Mouse (Mus musculus): ENCODE results near the gene Olfr1209. TPM values are rescaled to one million over a fixed set of nuclear protein-coding genes. Genes with fewer than 3 reads are reported as not detected.

Gene Olfr1209
- not detected in 2 replicates for polyA plus RNA-seq (2014; fragmentation: Nextera tagmentation; extraction: Ambion mirVana)

DNA sequence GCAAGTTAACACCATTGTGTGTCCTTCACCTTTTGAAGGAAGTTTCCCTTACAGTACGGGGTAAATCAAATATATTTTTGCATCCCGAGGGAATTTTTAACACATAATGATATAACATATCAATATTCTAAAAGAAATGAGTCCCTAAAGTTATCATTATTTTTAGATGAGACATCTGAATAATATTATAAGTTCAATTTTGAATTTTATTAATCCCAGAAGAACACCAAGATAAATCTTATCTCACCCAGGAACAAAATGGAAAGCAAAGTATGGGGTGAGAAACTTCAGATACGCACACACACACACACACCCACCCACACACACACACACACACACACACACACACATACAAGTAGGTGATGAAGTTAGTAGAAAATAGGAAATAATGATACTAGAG lies at the start of gene Olfr1209:
TSS of gene Olfr1209 (minus strand) at position 101 of the 400 bp plus-strand sequence.
- DNase-seq (ENCODE audit: low spot score), result no peak
- Histone ChIP-seq H3K4me2 (replicated peaks; ENCODE audit: low read depth, low read length) (no peak within 1 kb of the TSS), H3K9ac (ENCODE audit: low read depth, low read length) (no peak within 1 kb of the TSS), H3K4me3 (ENCODE audit: low read depth, low read length) (no peak within 1 kb of the TSS), H3K36me3 (ENCODE audit: control insufficient read depth, insufficient read depth, low read length) (no peaks in the 10 kb centered on the region), H3K27ac (ENCODE audit: low read depth, low read length) (no peak within 1 kb of the TSS), H3K9me3 (ENCODE audit: control insufficient read depth, low read length) (no peaks in the 10 kb centered on the region), H3K4me1 (replicated peaks; ENCODE audit: control insufficient read depth, insufficient read depth, low read length) (no peaks in the 10 kb centered on the region), H3K27me3 (ENCODE audit: control insufficient read depth, insufficient read depth, low read length) (no peaks in the 10 kb centered on the region)
- no peak for ATAC-seq (ENCODE audit: low FRiP score)
- WGBS, result 89% methylated on average over 3 of the region's 3 CpGs

DNA sequence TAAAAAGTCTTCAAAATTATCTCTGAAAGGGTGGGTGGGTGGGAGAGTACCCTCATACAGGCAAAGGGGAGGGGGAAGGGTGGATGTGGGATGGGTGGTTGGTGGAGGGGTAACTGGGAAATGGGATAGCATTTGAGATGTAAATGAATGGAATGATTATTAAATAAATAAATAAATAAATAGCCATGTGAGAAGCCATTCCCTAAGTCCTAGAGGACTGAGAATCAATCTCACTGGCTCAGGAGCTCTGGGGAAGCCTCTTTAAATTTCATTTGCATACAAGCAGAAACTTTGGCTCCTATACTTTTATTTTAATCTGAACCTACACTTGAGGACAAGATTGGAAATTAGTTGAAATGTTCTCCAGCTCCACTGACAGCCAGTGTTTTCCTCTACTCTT lies 38.7 kb upstream of the Olfr1209 start, which contains the start of gene Olfr1212:
TSS of gene Olfr1212 (plus strand) at position 301 of the 400 bp plus-strand sequence.
- no peak for DNase-seq (ENCODE audit: low spot score)
- H3K4me3 ChIP-seq (ENCODE audit: low read depth, low read length), result no peak within 1 kb of the TSS
- H3K36me3 ChIP-seq (ENCODE audit: control insufficient read depth, insufficient read depth, low read length), result no peaks in the 10 kb centered on the region
- H3K9me3 ChIP-seq (ENCODE audit: control insufficient read depth, low read length), result no peaks in the 10 kb centered on the region
- no peaks in the 10 kb centered on the region for H3K4me1 ChIP-seq (replicated peaks; ENCODE audit: control insufficient read depth, insufficient read depth, low read length)
- no peak within 1 kb of the TSS for H3K4me2 ChIP-seq (replicated peaks; ENCODE audit: low read depth, low read length)
- ATAC-seq (ENCODE audit: low FRiP score), result no peak
- H3K9ac ChIP-seq (ENCODE audit: low read depth, low read length), result no peak within 1 kb of the TSS
- no peak within 1 kb of the TSS for H3K27ac ChIP-seq (ENCODE audit: low read depth, low read length)
- H3K27me3 ChIP-seq (ENCODE audit: control insufficient read depth, insufficient read depth, low read length), result no peaks in the 10 kb centered on the region

- Histone ChIP-seq H3K9me3 (ENCODE audit: control insufficient read depth, low read length) (no peaks in the 10 kb centered on the region), H3K27me3 (ENCODE audit: control insufficient read depth, insufficient read depth, low read length) (no peaks in the 10 kb centered on the region), H3K4me1 (replicated peaks; ENCODE audit: control insufficient read depth, insufficient read depth, low read length) (no peaks in the 10 kb centered on the region), H3K4me3 (ENCODE audit: low read depth, low read length) (no peak within 1 kb of the TSS), H3K4me2 (replicated peaks; ENCODE audit: low read depth, low read length) (no peak within 1 kb of the TSS), H3K36me3 (ENCODE audit: control insufficient read depth, insufficient read depth, low read length) (no peaks in the 10 kb centered on the region), H3K9ac (ENCODE audit: low read depth, low read length) (no peak within 1 kb of the TSS), H3K27ac (ENCODE audit: low read depth, low read length) (no peak within 1 kb of the TSS)
- DNase-seq (ENCODE audit: low spot score) (no peak), ATAC-seq (ENCODE audit: low FRiP score) (no peak)
- 97% methylated on average over 1 of the region's 1 CpGs for WGBS
Observed at GRCm38 (mm10) chr2:88938011-88938410, 23.1 kb upstream of the Olfr1209 start, which contains the start of gene Olfr1211. Olfr1211 (minus strand) TSS chr2:88938111.

GRCm38 (mm10) chr2:88902211-88902610 lies 12.7 kb downstream of the Olfr1209 start, which contains the start of gene Olfr1208:
Olfr1208 (minus strand) TSS chr2:88902311.
- H3K9me3 ChIP-seq (ENCODE audit: control insufficient read depth, low read length), result no peaks in the 10 kb centered on the region
- no peak within 1 kb of the TSS for H3K9ac ChIP-seq (ENCODE audit: low read depth, low read length)
- no peak within 1 kb of the TSS for H3K4me3 ChIP-seq (ENCODE audit: low read depth, low read length)
- no peaks in the 10 kb centered on the region for H3K36me3 ChIP-seq (ENCODE audit: control insufficient read depth, insufficient read depth, low read length)
- no peak for DNase-seq (ENCODE audit: low spot score)
- no peak within 1 kb of the TSS for H3K4me2 ChIP-seq (replicated peaks; ENCODE audit: low read depth, low read length)
- H3K27me3 ChIP-seq (ENCODE audit: control insufficient read depth, insufficient read depth, low read length), result no peaks in the 10 kb centered on the region
- H3K27ac ChIP-seq (ENCODE audit: low read depth, low read length), result no peak within 1 kb of the TSS
- no peak for ATAC-seq (ENCODE audit: low FRiP score)
- H3K4me1 ChIP-seq (replicated peaks; ENCODE audit: control insufficient read depth, insufficient read depth, low read length), result no peaks in the 10 kb centered on the region

GRCm38 (mm10) chr2:88862931-88863330 lies 52.0 kb downstream of the Olfr1209 start, which contains the start of gene Olfr1206:
Olfr1206 (plus strand) TSS chr2:88863231.
- Histone ChIP-seq H3K36me3 (ENCODE audit: control insufficient read depth, insufficient read depth, low read length) (no peaks in the 10 kb centered on the region), H3K27ac (ENCODE audit: low read depth, low read length) (no peak within 1 kb of the TSS), H3K4me1 (replicated peaks; ENCODE audit: control insufficient read depth, insufficient read depth, low read length) (no peaks in the 10 kb centered on the region), H3K27me3 (ENCODE audit: control insufficient read depth, insufficient read depth, low read length) (no peaks in the 10 kb centered on the region), H3K4me2 (replicated peaks; ENCODE audit: low read depth, low read length) (no peak within 1 kb of the TSS), H3K9ac (ENCODE audit: low read depth, low read length) (no peak within 1 kb of the TSS), H3K9me3 (ENCODE audit: control insufficient read depth, low read length) (no peaks in the 10 kb centered on the region), H3K4me3 (ENCODE audit: low read depth, low read length) (no peak within 1 kb of the TSS)
- no peak for DNase-seq (ENCODE audit: low spot score)
- ATAC-seq (ENCODE audit: low FRiP score), result no peak
- WGBS, result 88% methylated on average over 2 of the region's 2 CpGs

Other genes starting within 250 kb of the Olfr1209 start
- gene Olfr1193, start 239.5 kb downstream of the Olfr1209 start, polyA plus RNA-seq (2014; fragmentation: Nextera tagmentation; extraction: Ambion mirVana), result not detected in 2 replicates
- not detected in 2 replicates for gene Olfr1195, start 226.0 kb downstream of the Olfr1209 start, polyA plus RNA-seq (2014; fragmentation: Nextera tagmentation; extraction: Ambion mirVana)
- not detected in 2 replicates for gene Olfr1196, start 210.6 kb downstream of the Olfr1209 start, polyA plus RNA-seq (2014; fragmentation: Nextera tagmentation; extraction: Ambion mirVana)
- gene Olfr1197, start 182.8 kb downstream of the Olfr1209 start, polyA plus RNA-seq (2014; fragmentation: Nextera tagmentation; extraction: Ambion mirVana), result not detected in 2 replicates
- not detected in 2 replicates for gene Olfr1198, start 163.8 kb downstream of the Olfr1209 start, polyA plus RNA-seq (2014; fragmentation: Nextera tagmentation; extraction: Ambion mirVana)
- gene Olfr1199, start 154.7 kb downstream of the Olfr1209 start, polyA plus RNA-seq (2014; fragmentation: Nextera tagmentation; extraction: Ambion mirVana), result not detected in 2 replicates
- not detected in 2 replicates for gene Olfr1200, start 144.7 kb downstream of the Olfr1209 start, polyA plus RNA-seq (2014; fragmentation: Nextera tagmentation; extraction: Ambion mirVana)
- not detected in 2 replicates for gene Olfr1201, start 122.1 kb downstream of the Olfr1209 start, polyA plus RNA-seq (2014; fragmentation: Nextera tagmentation; extraction: Ambion mirVana)
- not detected in 2 replicates for gene Olfr1202, start 100.7 kb downstream of the Olfr1209 start, polyA plus RNA-seq (2014; fragmentation: Nextera tagmentation; extraction: Ambion mirVana)
- not detected in 2 replicates for gene Olfr1205, start 85.4 kb downstream of the Olfr1209 start, polyA plus RNA-seq (2014; fragmentation: Nextera tagmentation; extraction: Ambion mirVana)
- gene Olfr1204, start 65.9 kb downstream of the Olfr1209 start, polyA plus RNA-seq (2014; fragmentation: Nextera tagmentation; extraction: Ambion mirVana), result not detected in 2 replicates
- gene Olfr1206, start 51.9 kb downstream of the Olfr1209 start, polyA plus RNA-seq (2014; fragmentation: Nextera tagmentation; extraction: Ambion mirVana), result not detected in 2 replicates
- not detected in 2 replicates for gene Olfr1208, start 12.8 kb downstream of the Olfr1209 start, polyA plus RNA-seq (2014; fragmentation: Nextera tagmentation; extraction: Ambion mirVana)
- gene Olfr1211, start 23.0 kb upstream of the Olfr1209 start, polyA plus RNA-seq (2014; fragmentation: Nextera tagmentation; extraction: Ambion mirVana), result not detected in 2 replicates
- gene Olfr1212, start 38.8 kb upstream of the Olfr1209 start, polyA plus RNA-seq (2014; fragmentation: Nextera tagmentation; extraction: Ambion mirVana), result not detected in 2 replicates
- gene Gm13762, start 65.1 kb upstream of the Olfr1209 start, polyA plus RNA-seq (2014; fragmentation: Nextera tagmentation; extraction: Ambion mirVana), result not detected in 2 replicates
- gene Olfr1214, start 77.5 kb upstream of the Olfr1209 start, polyA plus RNA-seq (2014; fragmentation: Nextera tagmentation; extraction: Ambion mirVana), result not detected in 2 replicates
- gene Olfr1215, start 91.8 kb upstream of the Olfr1209 start, polyA plus RNA-seq (2014; fragmentation: Nextera tagmentation; extraction: Ambion mirVana), result not detected in 2 replicates
- not detected in 2 replicates for gene Olfr1216, start 103.2 kb upstream of the Olfr1209 start, polyA plus RNA-seq (2014; fragmentation: Nextera tagmentation; extraction: Ambion mirVana)
- not detected in 2 replicates for gene Olfr1217, start 116.9 kb upstream of the Olfr1209 start, polyA plus RNA-seq (2014; fragmentation: Nextera tagmentation; extraction: Ambion mirVana)
- gene Olfr1218, start 146.0 kb upstream of the Olfr1209 start, polyA plus RNA-seq (2014; fragmentation: Nextera tagmentation; extraction: Ambion mirVana), result not detected in 2 replicates
- gene Olfr1219, start 168.4 kb upstream of the Olfr1209 start, polyA plus RNA-seq (2014; fragmentation: Nextera tagmentation; extraction: Ambion mirVana), result not detected in 2 replicates
- gene Olfr1220, start 191.7 kb upstream of the Olfr1209 start, polyA plus RNA-seq (2014; fragmentation: Nextera tagmentation; extraction: Ambion mirVana), result not detected in 2 replicates
- not detected in 2 replicates for gene Olfr1221, start 202.1 kb upstream of the Olfr1209 start, polyA plus RNA-seq (2014; fragmentation: Nextera tagmentation; extraction: Ambion mirVana)
- gene Olfr1222, start 217.9 kb upstream of the Olfr1209 start, polyA plus RNA-seq (2014; fragmentation: Nextera tagmentation; extraction: Ambion mirVana), result not detected in 2 replicates
- gene Olfr1223, start 236.4 kb upstream of the Olfr1209 start, polyA plus RNA-seq (2014; fragmentation: Nextera tagmentation; extraction: Ambion mirVana), result not detected in 2 replicates
- not detected in 2 replicates for gene Olfr1224-ps1, start 248.9 kb upstream of the Olfr1209 start, polyA plus RNA-seq (2014; fragmentation: Nextera tagmentation; extraction: Ambion mirVana)